Mouse (Mus musculus): ENCODE measurements around the gene Mgmt. TPM values are rescaled to one million over a fixed set of nuclear protein-coding genes. Genes with fewer than 3 reads are reported as not detected.

The Mgmt gene
- total RNA-seq, 1 experiment from 2014 or later: 5.2 TPM

- DNase-seq: peak; percentile 8
These were observed 107.4 kb downstream of the Mgmt start for GRCm38 (mm10) chr7:137001783-137002182.

- no peak for DNase-seq
These were observed 108.0 kb downstream of the Mgmt start for GRCm38 (mm10) chr7:137002431-137002830.

GRCm38 (mm10) chr7:137005293-137005692 lies 110.9 kb downstream of the Mgmt start:
- no peak for DNase-seq

- DNase-seq: no peak
These were observed 113.9 kb downstream of the Mgmt start for GRCm38 (mm10) chr7:137008321-137008720.

GRCm38 (mm10) chr7:137009732-137010275 lies 115.4 kb downstream of the Mgmt start:
- no peak for DNase-seq

- no peak for DNase-seq
These were observed 116.0 kb downstream of the Mgmt start for GRCm38 (mm10) chr7:137010451-137010850.

- no peak for DNase-seq
These were observed 118.3 kb downstream of the Mgmt start for GRCm38 (mm10) chr7:137012687-137013086.

- DNase-seq: no peak
These were observed 119.0 kb downstream of the Mgmt start for GRCm38 (mm10) chr7:137013433-137013832.

- DNase-seq: no peak
These were observed 124.2 kb downstream of the Mgmt start for GRCm38 (mm10) chr7:137018614-137019013.

GRCm38 (mm10) chr7:137020195-137020594 lies 125.8 kb downstream of the Mgmt start:
- no peak for DNase-seq

GRCm38 (mm10) chr7:137030789-137031188 lies 136.4 kb downstream of the Mgmt start:
- no peak for DNase-seq

- no peak for DNase-seq
These were observed 138.8 kb downstream of the Mgmt start for GRCm38 (mm10) chr7:137033177-137033576.

GRCm38 (mm10) chr7:137034986-137035385 lies 140.6 kb downstream of the Mgmt start:
- DNase-seq: no peak

GRCm38 (mm10) chr7:137035916-137036315 lies 141.5 kb downstream of the Mgmt start:
- DNase-seq: no peak

GRCm38 (mm10) chr7:137037471-137037870 lies 143.1 kb downstream of the Mgmt start:
- no peak for DNase-seq

GRCm38 (mm10) chr7:137037872-137038271 lies 143.5 kb downstream of the Mgmt start:
- DNase-seq: no peak

GRCm38 (mm10) chr7:137038311-137038945 lies 144.0 kb downstream of the Mgmt start:
- DNase-seq: no peak

- DNase-seq: no peak
These were observed 144.5 kb downstream of the Mgmt start for GRCm38 (mm10) chr7:137038946-137039320.

GRCm38 (mm10) chr7:137040646-137041045 lies 146.2 kb downstream of the Mgmt start:
- DNase-seq: no peak

- DNase-seq: no peak
These were observed 152.5 kb downstream of the Mgmt start for GRCm38 (mm10) chr7:137046891-137047290.

GRCm38 (mm10) chr7:137048086-137048922 lies 153.9 kb downstream of the Mgmt start:
- DNase-seq: no peak

GRCm38 (mm10) chr7:137054343-137054742 lies 159.9 kb downstream of the Mgmt start:
- DNase-seq: no peak

GRCm38 (mm10) chr7:137056126-137056525 lies 161.7 kb downstream of the Mgmt start:
- DNase-seq: no peak
